In the genomic region with DNA sequence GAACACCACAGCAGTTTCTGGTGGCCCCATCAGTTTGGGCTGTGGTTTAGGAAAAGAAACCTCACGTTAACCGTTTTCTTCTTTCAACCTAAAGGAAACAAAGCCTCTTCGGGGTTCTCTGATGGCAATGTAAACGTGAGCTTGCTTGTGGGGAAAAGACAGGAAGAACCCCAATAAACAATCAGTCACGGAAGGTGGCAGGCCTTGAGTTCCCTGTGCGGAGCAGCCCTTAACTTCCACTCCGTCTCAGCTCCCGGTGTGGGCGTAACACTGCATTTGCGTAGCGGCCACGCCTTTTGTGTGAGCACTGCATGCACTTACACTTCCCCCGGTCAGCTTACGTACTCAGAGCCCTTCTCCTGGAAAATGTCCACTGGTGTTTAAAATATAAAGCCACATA, we compare ENCODE assay signal across 11 mouse cellular contexts. TPM values are rescaled to one million over a fixed set of nuclear protein-coding genes. Genes with fewer than 3 reads are reported as not detected.
DNase-seq lines count a peak whose midpoint lies in the region; ATAC-seq lines count a peak whose summit lies in the region.
"Had no signal": no experiment of that assay in that cellular context is flagged by ENCODE, and none has a peak within 500 bp of the region (broad histone marks: within the 10 kb centered on the region; RNA-seq: fewer than 3 reads in every experiment).

No protein-coding gene starts in this region.

- peak; percentile 45 for ATAC-seq in activated CD4-positive, CD25-positive, alpha-beta regulatory T cell, adult 4 months
- peak; percentile 27; the same call in 1 of the 2 replicates for ATAC-seq in neutrophil, adult 5-6 weeks (ENCODE audit: extremely low read depth, insufficient number of reproducible peaks, low FRiP score, poor library complexity, severe bottlenecking)
- ATAC-seq: forebrain, embryonic 16.5 days had no signal

- DNase-seq in B cell, adult 2 months: peak; percentile 11 to 19
- DNase-seq in liver: peak; percentile 40
- DNase-seq in MN1 (ENCODE audit: low spot score): no peak
- no peak for DNase-seq in Muller cell, postnatal 12 days (ENCODE audit: inconsistent ontology term)
- no peak for DNase-seq in ovary, adult 18-20 months (ENCODE audit: low spot score)
- DNase-seq: heart, adult 18-20 months; heart, postnatal 36 days; layer of hippocampus, postnatal 36 days had no signal

RNA-seq across cellular contexts. Expression of a gene that starts 49.4 kb away (rescaled TPM):
- polyA plus RNA-seq in activated CD4-positive, CD25-positive, alpha-beta regulatory T cell, adult 4 months (2017; shearing (Covaris generic)): 1 to 10 TPM in 1 of 2 experiments, under 1 TPM in 1; 0.42 to 2.1 TPM
- total RNA-seq in neutrophil, adult 5-6 weeks (2017): 1.2 and 2.2 TPM in 2 replicates

RNA-seq across cellular contexts. Expression of a gene that starts 59.9 kb away (rescaled TPM):
- polyA plus RNA-seq in activated CD4-positive, CD25-positive, alpha-beta regulatory T cell, adult 4 months (2017; shearing (Covaris generic)): 1 to 10 TPM; 2.2 to 3.7 TPM
- 3.3 and 3.4 TPM in 2 replicates for total RNA-seq in neutrophil, adult 5-6 weeks (2017)

Comparison
In these comparisons a context has a peak if more than half of its experiments do, and no peak if none do; other contexts are left out.
1. DNase-seq: peak in B cell, adult 2 months (2 of 2) and liver (single experiment); none in MN1 (single experiment), Muller cell, postnatal 12 days (single experiment) and ovary, adult 18-20 months (single experiment).